Mouse (Mus musculus): ENCODE results near the gene Nr5a1. TPM values are rescaled to one million over a fixed set of nuclear protein-coding genes. Genes with fewer than 3 reads are reported as not detected.

Nr5a1 gene
- total and polyA plus RNA-seq, 2 experiments from 2014 or later: not detected

DNA sequence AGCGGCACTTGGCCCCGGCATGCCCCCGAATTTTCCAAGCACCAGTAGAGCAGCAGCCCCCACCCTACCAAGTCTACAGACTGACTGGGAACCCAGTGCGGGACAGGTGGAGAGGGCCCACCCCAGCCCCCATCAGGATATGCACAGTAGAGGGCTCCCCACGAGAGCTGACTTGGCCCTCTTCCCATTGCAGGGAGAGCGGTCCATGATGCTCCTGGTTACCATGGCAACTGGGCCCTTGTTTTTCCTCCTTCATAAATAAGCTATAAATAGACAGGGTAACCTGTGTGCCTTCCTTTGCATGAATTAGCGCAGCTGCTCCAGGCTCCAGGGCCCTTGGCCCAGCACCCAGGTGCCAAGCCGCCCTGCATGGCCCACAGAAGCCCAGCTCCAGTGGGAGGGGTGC lies 67.1 kb downstream of the Nr5a1 start:
- no peak overlapping the region for H3K9ac ChIP-seq (replicated peaks; ENCODE audit: low read depth, low read length)
- peaks cover 8% of the 10 kb centered on the region for H3K4me1 ChIP-seq (ENCODE audit: control insufficient read depth, insufficient read depth)
- WGBS: 52% methylated on average over 8 of the region's 8 CpGs
- DNase-seq (ENCODE audit: low spot score) (no peak), ATAC-seq (ENCODE audit: insufficient read depth, low read depth) (no peak)
- no peak overlapping the region for H3K4me2 ChIP-seq (ENCODE audit: low read depth, low read length)
- TF ChIP-seq EP300 (IDR thresholded peaks at IDR 0.05; ENCODE audit: low read depth): no peak
- TF ChIP-seq CTCF (IDR thresholded peaks at IDR 0.05; ENCODE audit: low read depth): no peak
- H3K9me3 ChIP-seq (replicated peaks; ENCODE audit: control insufficient read depth, low read length): no peaks in the 10 kb centered on the region
- no peak overlapping the region for H3K27ac ChIP-seq (ENCODE audit: low read depth)
- no peaks in the 10 kb centered on the region for H3K27me3 ChIP-seq (ENCODE audit: control insufficient read depth, insufficient read depth, low read length)
- H3K4me3 ChIP-seq (ENCODE audit: low read depth, low read length): no peak overlapping the region
- no peaks in the 10 kb centered on the region for H3K36me3 ChIP-seq (replicated peaks; ENCODE audit: control insufficient read depth, insufficient read depth, low read length)

GRCm38 (mm10) chr2:38645936-38646335 lies 68.4 kb downstream of the Nr5a1 start:
- Histone ChIP-seq H3K27ac (ENCODE audit: low read depth) (no peak overlapping the region), H3K4me1 (ENCODE audit: control insufficient read depth, insufficient read depth) (peaks cover 8% of the 10 kb centered on the region), H3K9ac (replicated peaks; ENCODE audit: low read depth, low read length) (no peak overlapping the region), H3K36me3 (replicated peaks; ENCODE audit: control insufficient read depth, insufficient read depth, low read length) (peaks cover 10% of the 10 kb centered on the region), H3K4me3 (ENCODE audit: low read depth, low read length) (no peak overlapping the region), H3K27me3 (ENCODE audit: control insufficient read depth, insufficient read depth, low read length) (no peaks in the 10 kb centered on the region), H3K9me3 (replicated peaks; ENCODE audit: control insufficient read depth, low read length) (no peaks in the 10 kb centered on the region), H3K4me2 (ENCODE audit: low read depth, low read length) (no peak overlapping the region)
- ATAC-seq (ENCODE audit: insufficient read depth, low read depth) (peak; percentile 51), DNase-seq (ENCODE audit: low spot score) (peak; percentile 59)
- 2% methylated on average over 3 of the region's 3 CpGs for WGBS
- TF ChIP-seq EP300 (IDR thresholded peaks at IDR 0.05; ENCODE audit: low read depth) (no peak), CTCF (IDR thresholded peaks at IDR 0.05; ENCODE audit: low read depth) (peak; percentile 72)

DNA sequence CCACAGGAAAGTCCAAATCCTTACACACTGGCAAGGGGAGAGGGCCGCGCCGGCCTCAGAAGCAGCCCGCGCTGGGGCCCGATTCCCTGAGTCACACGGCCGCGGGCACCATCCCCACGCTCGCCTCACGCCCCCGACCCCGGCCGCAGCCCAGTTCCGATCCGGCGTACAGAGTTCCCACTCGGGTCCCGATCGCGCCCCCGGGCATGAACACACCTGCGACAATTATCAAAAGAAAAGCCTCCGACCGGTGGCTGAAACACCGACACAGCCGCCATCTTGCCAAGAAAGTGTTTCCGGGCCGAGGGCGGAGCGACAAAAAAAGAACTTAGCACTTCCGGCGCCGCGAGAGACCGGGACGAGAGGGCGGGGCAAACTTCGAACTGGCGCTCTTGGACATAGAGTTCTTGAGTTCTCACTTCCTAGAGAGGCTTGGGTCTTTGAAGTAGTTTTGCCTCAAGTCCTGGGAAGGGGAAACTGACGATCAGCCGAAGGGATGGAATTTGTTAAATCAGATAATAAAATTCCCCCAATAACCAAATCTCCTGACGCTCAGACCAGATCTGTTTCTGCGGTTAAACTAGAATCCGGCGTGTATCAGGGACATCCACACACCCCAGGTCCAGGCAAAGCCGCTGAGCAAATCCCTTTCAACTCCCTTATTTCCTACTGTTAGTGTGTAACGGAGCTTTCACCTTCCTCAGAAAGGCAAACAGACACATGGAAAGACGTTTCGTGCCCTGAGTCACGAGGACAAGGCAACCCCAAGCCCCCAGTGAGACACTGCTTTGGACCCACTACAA lies 70.5 kb downstream of the Nr5a1 start, which contains the start of gene Psmb7:
TSS of gene Psmb7 (minus strand) at position 463 of the 803 bp plus-strand sequence.
- 2% methylated on average over 52 of the region's 52 CpGs for WGBS
- peak; percentile 94 for DNase-seq (ENCODE audit: low spot score)
- peak within 1 kb of the TSS; percentile 73 for H3K27ac ChIP-seq (ENCODE audit: low read depth)
- H3K36me3 ChIP-seq (replicated peaks; ENCODE audit: control insufficient read depth, insufficient read depth, low read length): peaks cover 29% of the 10 kb centered on the region
- ATAC-seq (ENCODE audit: insufficient read depth, low read depth): peak; percentile 88
- peak within 1 kb of the TSS; percentile 82 for H3K4me2 ChIP-seq (ENCODE audit: low read depth, low read length)
- TF ChIP-seq CTCF (IDR thresholded peaks at IDR 0.05; ENCODE audit: low read depth): no peak
- H3K4me1 ChIP-seq (ENCODE audit: control insufficient read depth, insufficient read depth): peaks cover 8% of the 10 kb centered on the region
- H3K4me3 ChIP-seq (ENCODE audit: low read depth, low read length): peak within 1 kb of the TSS; percentile 92
- no peaks in the 10 kb centered on the region for H3K27me3 ChIP-seq (ENCODE audit: control insufficient read depth, insufficient read depth, low read length)
- H3K9ac ChIP-seq (replicated peaks; ENCODE audit: low read depth, low read length): peak within 1 kb of the TSS; percentile 89
- no peaks in the 10 kb centered on the region for H3K9me3 ChIP-seq (replicated peaks; ENCODE audit: control insufficient read depth, low read length)

Other genes with a start within 250 kb of the Nr5a1 start
- gene Nek6, start 202.9 kb downstream of the Nr5a1 start, total RNA-seq (2014; rRNA removed; ENCODE audit: low replicate concordance): 12.3 and 18.1 TPM in 2 replicates
- gene Nek6, start 202.9 kb downstream of the Nr5a1 start, polyA plus RNA-seq (2015; fragmentation: Nextera tagmentation; extraction: Ambion mirVana): 25.5 and 26.5 TPM in 2 replicates
- gene Psmb7, start 70.5 kb downstream of the Nr5a1 start, total RNA-seq (2014; rRNA removed; ENCODE audit: low replicate concordance): 220 and 239 TPM in 2 replicates
- gene Psmb7, start 70.5 kb downstream of the Nr5a1 start, polyA plus RNA-seq (2015; fragmentation: Nextera tagmentation; extraction: Ambion mirVana): 241 and 243 TPM in 2 replicates
- 0.99 and 8.7 TPM in 2 replicates for gene Nr6a1, start 213.1 kb upstream of the Nr5a1 start, total RNA-seq (2014; rRNA removed; ENCODE audit: low replicate concordance)
- 0.21 and 0.31 TPM in 2 replicates for gene Nr6a1, start 213.1 kb upstream of the Nr5a1 start, polyA plus RNA-seq (2015; fragmentation: Nextera tagmentation; extraction: Ambion mirVana)
- gene Olfml2a, start 217.4 kb upstream of the Nr5a1 start, total RNA-seq (2014; rRNA removed; ENCODE audit: low replicate concordance): 12.7 and 19.5 TPM in 2 replicates
- 3.3 and 3.4 TPM in 2 replicates for gene Olfml2a, start 217.4 kb upstream of the Nr5a1 start, polyA plus RNA-seq (2015; fragmentation: Nextera tagmentation; extraction: Ambion mirVana)